Mouse (Mus musculus): ENCODE measurements at regions not wholly inside any gene's neighbourhood (a gene's known extent, or its start where the extent isn't known, plus 50 kb on each side); places are given as distances from the start of the nearest gene placed in this dataset.

- no peak for DNase-seq (ENCODE audit: low spot score in 2 of 2)
Measured at GRCm38 (mm10) chr8:128148351-128148942, 210.0 kb upstream of the Nrp1 start.

DNA sequence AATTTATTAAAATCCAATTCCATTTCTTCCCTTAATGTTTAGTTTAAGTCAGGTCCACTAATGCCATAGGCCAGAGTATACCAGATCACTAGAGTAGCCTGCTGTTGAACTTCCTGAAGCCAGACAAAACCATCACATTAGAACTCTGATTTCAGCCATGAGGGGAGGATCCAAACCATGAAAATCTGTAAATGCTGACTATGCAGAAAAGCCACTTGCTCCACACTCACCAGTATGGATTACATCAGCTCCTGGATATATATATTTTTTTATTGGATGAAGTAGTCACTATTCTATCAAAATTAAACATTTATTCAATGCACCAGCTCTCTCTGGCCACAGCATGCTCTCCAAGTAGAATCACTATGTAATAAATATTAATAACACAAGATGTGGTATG, 202.8 kb upstream of the Nrp1 start:
- no peak for DNase-seq (ENCODE audit: low spot score in 2 of 2)

DNA sequence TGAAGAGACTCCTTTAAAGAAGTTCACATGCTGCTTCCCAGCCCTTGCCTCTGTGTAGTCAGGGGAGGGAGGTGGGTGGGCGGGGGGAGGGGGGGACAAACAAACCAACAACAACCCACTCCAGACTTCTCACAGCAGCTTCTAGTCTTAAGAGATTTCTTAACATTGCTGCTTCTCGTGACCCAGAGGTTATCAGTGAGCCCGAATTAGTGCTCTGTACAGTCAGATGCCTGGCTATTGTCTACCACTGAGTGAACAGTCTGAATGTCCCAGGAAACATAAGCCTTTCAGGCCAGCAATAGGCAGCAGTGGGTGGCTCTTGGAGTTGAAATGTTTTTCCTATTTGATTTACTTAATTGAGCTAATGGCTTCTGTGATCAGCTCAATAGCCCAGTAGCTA, 202.2 kb upstream of the Nrp1 start:
- DNase-seq (ENCODE audit: low spot score in 2 of 2): no peak

DNA sequence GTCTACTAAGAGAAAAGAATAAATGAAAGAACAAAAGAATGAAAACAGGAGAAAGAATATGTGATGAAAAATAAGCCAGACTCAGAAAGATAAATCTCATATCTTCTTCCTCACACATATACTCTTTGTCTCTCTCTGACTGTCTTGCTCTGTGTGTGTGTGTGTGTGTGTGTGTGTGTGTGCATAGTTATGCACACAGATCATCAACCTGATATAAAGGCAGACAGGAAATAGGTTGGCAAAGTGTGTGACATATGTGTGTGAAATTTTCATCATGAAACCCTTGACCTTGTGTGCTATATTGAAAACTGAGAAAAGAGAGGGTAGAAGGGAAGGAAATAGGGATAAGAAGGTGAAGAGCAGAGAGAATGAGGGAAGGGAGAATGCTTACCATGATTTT, 195.5 kb upstream of the Nrp1 start:
- no peak for DNase-seq (ENCODE audit: low spot score in 2 of 2)

DNA sequence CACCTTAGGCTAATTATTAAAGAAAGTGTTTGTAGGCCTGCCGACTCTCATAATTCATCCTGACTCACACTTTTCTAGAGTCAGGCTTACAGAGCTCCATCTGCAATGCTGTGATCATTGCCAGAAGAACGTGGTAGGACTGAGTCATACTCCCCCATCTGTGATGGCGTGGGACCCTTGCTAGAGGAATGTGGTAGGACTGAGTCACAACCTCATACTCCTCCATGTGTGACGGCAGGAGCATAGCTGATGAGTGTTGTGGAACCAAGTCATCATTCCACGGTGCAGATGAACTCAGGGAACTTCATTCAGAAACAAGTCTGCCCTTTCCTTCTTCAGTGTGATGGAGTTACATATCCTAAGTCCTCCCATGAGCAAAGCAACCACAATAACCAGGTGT, 193.4 kb upstream of the Nrp1 start:
- DNase-seq (ENCODE audit: low spot score in 2 of 2): peak; percentile 14 to 30

DNA sequence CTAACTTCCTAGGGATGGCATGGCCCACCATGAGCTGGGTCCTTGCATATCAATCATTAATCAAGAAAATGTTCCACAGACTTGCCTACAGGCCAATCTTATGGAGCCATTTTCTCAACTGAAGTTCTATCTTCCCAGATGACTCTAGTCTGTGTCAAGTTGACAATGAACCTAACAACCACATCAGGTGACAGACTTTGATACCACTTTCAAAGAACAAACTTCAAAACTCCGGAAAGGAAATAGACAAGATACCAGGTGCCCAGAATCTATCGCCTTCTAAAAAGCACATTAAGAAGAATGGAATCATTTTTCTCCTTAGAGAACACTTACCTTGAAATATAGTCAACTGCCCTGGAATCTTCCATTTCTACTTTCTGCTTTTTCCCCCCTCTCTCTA, 192.8 kb upstream of the Nrp1 start:
- DNase-seq (ENCODE audit: low spot score in 2 of 2): no peak

DNA sequence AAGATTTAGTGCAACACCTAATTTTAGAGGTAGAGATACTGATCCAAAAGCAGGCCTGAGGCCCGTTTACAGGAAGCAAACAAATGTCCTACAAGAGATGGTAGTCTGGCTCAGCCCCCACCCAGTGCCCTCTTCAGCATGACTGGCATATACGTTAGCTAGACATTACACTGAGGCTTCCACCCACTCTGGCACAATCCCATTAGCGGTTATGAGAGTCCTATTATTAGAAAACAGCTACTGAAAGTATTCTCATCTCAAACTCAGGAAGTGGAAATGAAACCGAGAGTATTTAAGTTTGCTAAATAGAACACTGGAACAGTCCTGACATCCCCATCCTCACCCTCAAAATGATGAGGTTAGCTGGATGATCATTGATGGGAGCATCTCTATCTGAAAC, 192.3 kb upstream of the Nrp1 start:
- DNase-seq (ENCODE audit: low spot score in 2 of 2): no peak

DNA sequence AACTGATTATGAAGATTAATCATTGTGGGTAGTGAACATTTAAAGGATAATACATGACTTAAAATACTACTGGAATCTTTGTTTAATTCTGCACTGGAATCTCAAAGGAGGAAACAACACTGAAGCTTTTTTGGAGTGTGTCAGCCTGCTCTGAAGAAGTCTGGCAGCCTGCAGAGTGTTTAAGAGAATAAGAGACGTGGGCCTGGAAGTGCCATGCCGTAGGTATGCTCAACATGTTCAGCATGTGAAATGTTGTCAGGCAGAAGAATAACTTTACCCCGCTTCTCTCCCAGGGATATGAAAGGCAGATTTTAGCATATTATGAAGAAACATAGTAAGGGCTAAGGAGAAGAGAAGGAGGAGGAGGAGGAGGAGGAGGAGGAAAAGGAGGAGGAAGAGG, 189.6 kb upstream of the Nrp1 start:
- peak in 1 of 2 experiments; percentile 14 for DNase-seq (ENCODE audit: low spot score in 2 of 2)

DNA sequence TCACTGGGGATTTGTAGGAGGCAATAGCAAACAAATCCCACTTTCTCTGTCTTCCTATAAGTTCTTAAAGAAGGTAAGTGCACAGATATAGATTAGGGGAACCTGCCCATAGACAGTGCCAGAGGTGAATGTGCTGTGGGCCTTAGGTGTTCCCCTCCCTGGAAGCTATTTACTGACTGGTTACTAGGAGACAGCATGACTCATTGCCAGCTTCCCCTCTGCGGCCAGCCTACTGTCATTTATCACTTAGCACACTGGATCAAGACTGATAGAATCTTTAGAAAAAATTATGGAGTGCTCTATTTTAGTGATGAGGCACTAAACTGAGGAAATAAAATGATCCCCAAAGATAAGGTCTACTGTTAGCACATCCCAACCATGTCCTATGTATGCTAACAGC, 187.3 kb upstream of the Nrp1 start:
- no peak for DNase-seq (ENCODE audit: low spot score in 2 of 2)

DNA sequence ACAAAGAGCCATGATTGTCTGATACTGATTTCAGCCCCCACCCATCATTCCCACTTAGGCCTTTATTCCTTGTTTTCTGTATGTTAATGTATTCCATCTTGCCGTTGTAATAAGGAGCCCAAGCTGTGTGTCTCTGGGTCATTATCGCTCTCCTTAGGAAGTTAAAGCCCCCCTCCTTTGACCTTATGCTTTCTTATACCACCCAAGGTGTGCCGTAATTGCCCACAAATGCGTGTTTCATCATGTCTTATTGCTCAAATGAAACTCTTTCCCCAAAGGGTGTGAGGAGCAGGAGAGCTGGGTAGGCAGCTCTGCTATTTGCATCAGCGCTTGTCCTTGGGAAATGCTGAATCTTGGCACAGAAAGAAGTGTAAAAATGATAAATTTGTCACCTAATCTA, 178.2 kb upstream of the Nrp1 start:
- DNase-seq (ENCODE audit: low spot score in 2 of 2): no peak

DNA sequence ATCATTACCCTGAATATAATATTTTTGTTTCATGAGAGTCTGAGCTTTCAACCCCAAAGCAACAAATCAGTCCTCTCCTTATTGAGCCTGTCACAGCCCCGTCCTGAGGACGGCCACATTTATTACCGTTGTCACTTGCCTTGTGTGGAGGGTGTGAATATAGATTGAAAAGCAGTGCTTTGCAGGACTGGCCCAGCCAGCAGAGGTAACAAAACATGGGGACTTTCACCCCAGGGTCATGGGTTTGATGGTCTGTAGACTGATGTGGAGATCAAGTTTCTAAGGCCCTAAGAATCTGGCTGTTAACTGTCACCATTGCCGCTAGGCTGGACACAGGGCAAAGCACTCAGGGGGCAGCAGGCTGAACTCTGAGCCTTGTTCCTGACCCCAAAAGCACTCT, 175.3 kb upstream of the Nrp1 start:
- DNase-seq (ENCODE audit: low spot score in 2 of 2): no peak

- no peak for DNase-seq (ENCODE audit: low spot score in 2 of 2)
Measured at GRCm38 (mm10) chr8:128188321-128188720, 170.1 kb upstream of the Nrp1 start.

- no peak for DNase-seq (ENCODE audit: low spot score in 2 of 2)
Measured at GRCm38 (mm10) chr8:128193293-128193887, 165.0 kb upstream of the Nrp1 start.

GRCm38 (mm10) chr8:128200815-128201214, 157.6 kb upstream of the Nrp1 start:
- no peak for DNase-seq (ENCODE audit: low spot score in 2 of 2)

GRCm38 (mm10) chr8:128201635-128202034, 156.8 kb upstream of the Nrp1 start:
- DNase-seq (ENCODE audit: low spot score in 2 of 2): no peak

GRCm38 (mm10) chr8:128202158-128202886, 156.1 kb upstream of the Nrp1 start:
- no peak for DNase-seq (ENCODE audit: low spot score in 2 of 2)

DNA sequence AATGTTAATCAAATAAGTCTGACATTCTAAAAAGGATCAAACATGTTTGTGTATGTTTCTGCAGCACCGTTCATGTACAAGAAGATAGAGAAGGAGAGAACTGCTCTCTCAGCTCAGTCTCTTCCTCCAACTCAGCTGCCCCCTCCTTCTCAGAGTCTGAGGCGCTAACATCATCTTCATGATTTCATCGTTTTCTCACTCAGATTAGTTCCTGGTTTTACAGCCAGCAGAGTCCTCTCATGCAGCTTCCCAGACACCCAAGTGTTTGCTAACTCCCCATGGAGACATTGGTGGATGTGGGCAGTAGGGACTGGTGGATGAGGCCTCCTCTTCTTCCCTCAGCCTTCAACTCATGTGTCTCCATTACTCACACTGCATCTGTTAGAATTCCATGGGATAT, 153.6 kb upstream of the Nrp1 start:
- DNase-seq (ENCODE audit: low spot score in 2 of 2): no peak

- DNase-seq (ENCODE audit: low spot score in 2 of 2): no peak
Measured at GRCm38 (mm10) chr8:128207138-128207537, 151.3 kb upstream of the Nrp1 start.

DNA sequence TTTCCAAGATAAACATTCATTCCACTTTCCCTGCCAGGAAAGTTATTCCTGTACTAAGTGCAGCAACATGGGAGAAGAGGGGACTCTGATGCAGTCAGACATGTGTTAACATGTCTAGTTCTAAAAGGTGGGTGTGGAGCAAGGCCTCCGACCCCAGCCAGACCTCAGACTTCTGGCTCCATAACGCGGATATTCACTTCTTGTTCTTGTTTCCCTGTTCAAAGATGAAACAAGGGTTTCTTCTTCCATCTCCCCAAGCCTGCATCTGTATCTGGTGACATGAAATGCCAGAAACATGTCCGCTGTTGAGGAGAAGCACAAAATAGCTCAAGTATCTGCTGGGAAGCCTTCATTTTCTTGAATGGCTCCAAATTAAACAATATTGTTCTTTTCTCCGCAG, 147.6 kb upstream of the Nrp1 start:
- no peak for DNase-seq (ENCODE audit: low spot score in 2 of 2)

GRCm38 (mm10) chr8:128212223-128212622, 146.2 kb upstream of the Nrp1 start:
- no peak for DNase-seq (ENCODE audit: low spot score in 2 of 2)

DNA sequence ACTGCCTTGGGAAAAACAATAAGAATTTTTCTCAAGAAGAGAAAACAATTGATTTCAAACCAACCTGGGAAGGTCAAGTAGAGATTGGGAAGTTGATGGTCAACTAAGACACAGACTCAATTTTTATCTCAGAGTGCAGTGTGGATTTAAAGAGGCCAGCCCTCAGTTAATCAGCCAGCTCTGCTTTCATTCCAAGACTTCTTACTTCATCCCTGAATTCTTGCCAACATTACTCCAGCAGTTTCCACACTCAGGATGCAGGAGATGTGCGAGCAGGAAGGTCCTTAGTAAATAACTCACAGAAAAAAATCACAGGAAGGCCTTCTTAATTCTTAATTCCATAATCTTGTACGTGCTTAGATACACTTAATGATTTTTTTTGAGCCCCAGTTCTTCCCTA, 144.1 kb upstream of the Nrp1 start:
- DNase-seq (ENCODE audit: low spot score in 2 of 2): no peak

DNA sequence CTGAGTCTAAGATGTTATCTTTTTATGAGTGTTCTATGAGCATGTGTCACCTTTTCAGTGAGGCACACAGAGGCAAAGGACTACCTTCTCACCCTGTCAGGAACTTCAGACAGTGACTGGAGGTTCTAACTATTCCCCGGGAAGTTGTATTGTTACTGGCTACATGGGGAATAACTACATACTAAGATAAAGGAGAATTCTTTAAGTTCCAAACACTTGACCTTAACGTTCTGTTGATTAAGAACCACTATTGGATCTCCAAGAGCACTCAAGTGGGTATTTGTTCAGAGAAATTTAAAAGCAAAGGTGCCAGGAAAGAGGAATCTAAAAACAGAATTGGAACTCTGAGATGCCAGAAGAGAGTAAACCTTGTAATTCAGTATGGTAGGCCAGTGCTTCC, 139.5 kb upstream of the Nrp1 start:
- DNase-seq (ENCODE audit: low spot score in 2 of 2): no peak

DNA sequence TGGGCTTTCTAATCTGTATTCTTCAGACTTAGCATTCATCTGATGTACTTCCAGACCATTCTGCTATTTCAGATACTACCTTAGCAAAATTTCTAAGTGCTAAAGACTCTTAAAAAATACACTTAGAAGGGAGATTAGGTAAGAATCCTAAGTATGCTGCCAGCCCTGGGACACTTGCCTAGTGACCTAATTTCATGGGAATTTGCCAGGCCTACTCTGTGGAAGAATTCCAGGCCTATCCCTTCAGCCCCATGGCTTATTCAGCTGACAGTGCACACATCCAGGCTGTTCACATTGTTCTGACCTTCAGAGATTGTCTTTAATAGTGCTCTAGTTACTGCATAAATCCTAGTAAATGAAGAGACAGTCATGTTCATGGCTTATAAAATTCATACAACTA, 138.9 kb upstream of the Nrp1 start:
- DNase-seq (ENCODE audit: low spot score in 2 of 2): no peak

- DNase-seq (ENCODE audit: low spot score in 2 of 2): no peak
Measured at GRCm38 (mm10) chr8:128223092-128223491, 135.3 kb upstream of the Nrp1 start.
